Mouse (Mus musculus) right cerebral cortex, postnatal 4 days (tissue): ENCODE results near the gene Amer3.
A peak's percentile ranks its signal among the peaks of the same experiment; 100 is the strongest.
"Not testable (repeated sequence)": the region's sequence is repeated elsewhere in the genome, so short reads cannot be mapped to it uniquely, and the experiment has no call there.

Source experiments
- DNase-seq: peaks from one replicate; pipeline ENCODE4 v3.0.0-alpha.2; 2022

Amer3 gene

DNA sequence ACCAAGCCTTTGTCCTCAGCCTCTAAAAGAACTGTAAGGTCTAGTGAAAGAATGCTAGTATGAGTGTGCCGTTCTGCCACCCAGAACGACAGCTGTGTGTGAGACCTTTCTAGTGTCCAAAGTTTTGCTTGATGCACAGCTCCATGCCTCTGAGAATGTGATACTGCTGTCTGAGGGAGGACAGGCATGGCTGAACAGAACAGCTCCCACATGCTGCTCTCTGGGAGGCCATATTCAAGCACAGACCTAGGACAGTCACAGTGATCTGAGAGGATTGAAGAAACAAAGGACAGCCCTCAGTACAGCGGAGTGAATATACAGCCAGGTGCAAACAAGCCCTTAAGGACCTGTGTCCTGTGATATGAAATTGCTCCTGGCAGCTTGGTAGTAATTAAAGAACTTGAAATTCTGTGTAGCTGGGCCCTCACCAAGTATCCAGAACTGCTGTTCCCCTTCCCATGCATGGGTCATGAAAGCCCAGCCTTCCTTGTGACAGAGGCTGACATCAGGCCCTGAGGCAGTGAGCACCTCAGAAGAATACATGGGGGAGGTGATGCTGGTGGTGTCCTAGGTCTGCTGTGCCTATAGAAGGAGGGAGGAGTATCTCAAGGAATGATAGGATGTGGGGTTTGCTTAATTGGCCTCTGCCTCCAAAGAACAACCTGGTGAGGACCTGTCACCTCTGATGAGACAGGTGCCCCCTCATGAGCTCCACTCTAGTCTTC, 22.0 kb downstream of the Amer3 start:
- no peak for DNase-seq

DNA sequence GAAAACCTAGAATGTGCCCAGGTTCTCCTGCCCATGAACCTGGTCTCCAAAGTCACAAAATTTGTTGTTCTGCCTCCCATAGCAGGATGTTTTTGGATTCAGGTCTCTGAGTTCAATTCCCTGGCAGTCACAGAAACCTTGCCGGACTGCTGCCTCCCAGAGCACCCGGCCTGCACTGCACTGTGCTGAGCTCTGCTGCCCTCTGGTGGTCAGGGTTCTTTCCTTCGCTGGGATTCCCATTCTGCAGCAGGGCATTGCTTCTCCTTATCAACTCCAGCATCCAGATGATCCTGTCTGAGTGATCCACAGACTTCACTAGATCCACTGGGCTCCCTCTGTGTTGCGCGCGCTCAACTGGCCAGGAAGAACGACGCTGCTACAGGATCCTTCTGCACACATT, 22.9 kb downstream of the Amer3 start:
- DNase-seq: peak; percentile 83

DNA sequence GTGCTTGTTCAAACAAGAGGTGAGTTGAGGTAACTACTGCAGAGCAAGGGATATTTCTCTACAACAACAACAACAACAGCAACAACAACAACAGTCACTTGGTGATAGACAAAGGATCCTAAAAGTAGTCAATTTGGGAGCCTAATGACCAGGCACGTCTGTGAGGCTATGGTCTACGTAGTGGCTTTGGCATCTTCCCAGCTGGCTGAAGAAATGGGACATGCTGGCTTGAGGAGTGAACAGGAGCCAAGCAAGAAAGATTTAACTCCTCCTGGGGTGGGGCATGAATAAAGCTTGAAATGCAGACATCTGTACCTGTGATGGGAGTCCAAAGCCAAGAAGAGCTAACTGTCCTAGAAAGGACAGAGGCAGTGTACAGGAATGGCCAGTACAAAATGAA, 34.3 kb downstream of the Amer3 start:
- no peak for DNase-seq

DNA sequence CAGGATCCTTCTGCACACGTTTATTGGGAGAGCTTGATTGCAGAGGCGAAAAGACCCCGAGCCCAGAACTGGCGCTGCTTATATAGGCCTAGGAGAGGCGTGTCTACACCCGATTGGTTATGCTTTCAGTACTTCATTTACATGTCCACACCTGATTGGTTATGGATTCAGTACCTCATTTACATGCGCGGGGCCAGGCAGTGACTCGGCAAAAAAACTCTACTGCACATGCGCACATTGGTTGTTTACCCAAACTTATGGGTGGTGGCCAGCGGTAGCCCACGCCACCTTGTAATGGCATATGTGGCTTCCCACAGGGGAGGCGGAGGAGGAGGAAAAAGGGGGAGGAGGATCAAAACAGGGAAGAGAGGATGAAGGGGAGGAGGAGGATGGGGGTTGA, 40.7 kb downstream of the Amer3 start:
- not testable (repeated sequence) for DNase-seq

DNA sequence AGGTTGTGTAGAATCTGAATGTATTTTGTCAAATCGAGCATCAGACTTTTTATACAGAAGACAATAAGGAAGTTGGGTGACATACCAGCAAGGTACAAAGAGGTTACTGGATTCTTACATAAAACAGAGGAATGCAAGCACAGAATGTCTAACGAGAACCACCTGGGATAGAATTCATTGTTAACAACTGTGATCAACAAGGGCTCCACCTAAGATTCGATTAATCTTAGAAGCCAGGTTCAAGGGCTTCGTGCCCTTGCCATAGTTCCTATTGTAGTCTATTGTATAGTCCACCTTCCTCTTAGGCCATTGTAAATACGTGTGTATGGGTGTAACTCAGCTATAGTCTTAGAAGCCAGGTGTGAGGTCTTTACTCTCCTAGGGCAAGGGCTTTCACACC, 41.3 kb downstream of the Amer3 start:
- not testable (repeated sequence) for DNase-seq

DNA sequence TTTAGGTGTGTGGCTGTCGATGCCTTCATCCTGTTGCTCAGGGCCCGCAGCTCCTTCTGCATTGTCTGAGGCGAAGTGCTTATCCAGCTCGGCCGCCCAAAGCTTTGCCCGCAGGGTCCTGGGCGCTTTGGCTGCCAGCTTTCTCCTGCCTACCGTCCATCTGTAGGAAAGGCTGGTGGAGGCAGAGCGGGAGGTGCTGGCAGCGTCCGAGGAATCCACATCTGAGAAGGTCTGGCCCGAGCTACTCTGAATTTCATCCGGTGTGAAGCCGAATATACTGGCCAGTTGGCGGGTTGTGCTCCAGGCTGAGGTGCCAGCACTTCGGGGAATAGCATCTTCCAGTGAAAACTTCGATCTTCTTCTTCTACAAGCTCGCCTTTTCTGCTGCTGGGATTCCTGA, 56.3 kb downstream of the Amer3 start:
- DNase-seq: no peak
